Mouse (Mus musculus) liver, embryonic 14.5 days (tissue): ENCODE results near the gene Cenpc1. TPM values are rescaled to one million over a fixed set of nuclear protein-coding genes. Genes with fewer than 3 reads are reported as not detected.

ENCODE experiments used
- ATAC-seq: fragments of 200-750 bp; cut with Nextera tagmentation; 2 replicates; pipeline ENCODE4 v1.8.0; 2017; ENCODE audit warnings: moderate number of reproducible peaks, mild to moderate bottlenecking, moderate library complexity; ENCODE audit not compliant: insufficient read depth
- DNase-seq, 3 experiments: peaks; one replicate each; pipeline ENCODE4 v3.0.0-alpha.2; 2012 to 2013; ENCODE audit warnings: low read depth in 3 of 3, low spot score in 3 of 3
- H3K27ac ChIP-seq: fragments of 300-500 bp; sonication (generic); 2 replicates; pipeline ENCODE4 v1.5.1; 2014; ENCODE audit warnings: moderate library complexity, mild to moderate bottlenecking, control low read depth, inconsistent platforms
- H3K27me3 ChIP-seq: fragments of 300-500 bp; sonication (generic); 2 replicates; pipeline ENCODE4 v1.6.1; 2014; ENCODE audit warnings: mild to moderate bottlenecking, low read length, moderate library complexity; ENCODE audit not compliant: control insufficient read depth, insufficient read depth
- H3K36me3 ChIP-seq: fragments of 300-500 bp; sonication (generic); replicated peaks from 2 replicates; pipeline ENCODE4 v1.6.1; 2014; ENCODE audit warnings: low read depth; ENCODE audit not compliant: control insufficient read depth, insufficient read depth
- H3K4me1 ChIP-seq, 2 experiments: fragments of 200-500 bp in 1 of 2; fragments of 300-500 bp in 1 of 2; sonication (generic) in 1 of 2; replicated peaks; 2 replicates each; pipeline ENCODE4 v1.6.1; 2012 to 2014; ENCODE audit warnings: antibody characterized with exemption in 1 of 2, inconsistent platforms in 1 of 2, low read length in 1 of 2; ENCODE audit not compliant: control insufficient read depth in 2 of 2, insufficient read depth in 2 of 2
- H3K4me2 ChIP-seq: fragments of 300-500 bp; sonication (generic); 2 replicates; pipeline ENCODE4 v1.6.1; 2014; ENCODE audit warnings: low read depth, mild to moderate bottlenecking, control low read depth, moderate library complexity
- H3K4me3 ChIP-seq, 2 experiments: fragments of 200-500 bp in 1 of 2; fragments of 300-500 bp in 1 of 2; sonication (generic) in 1 of 2; 2 replicates each; pipeline ENCODE4 v1.5.1; 2012 to 2014; ENCODE audit warnings: low read depth in 2 of 2, low read length in 2 of 2, mild to moderate bottlenecking in 2 of 2, control low read depth in 1 of 2, inconsistent platforms in 1 of 2, moderate library complexity in 1 of 2; ENCODE audit not compliant: insufficient read depth in 1 of 2
- H3K9ac ChIP-seq: fragments of 300-500 bp; sonication (generic); replicated peaks from 2 replicates; pipeline ENCODE4 v1.6.1; 2014; ENCODE audit warnings: mild to moderate bottlenecking, control low read depth, moderate library complexity
- H3K9me3 ChIP-seq: fragments of 300-500 bp; sonication (generic); 2 replicates; pipeline ENCODE4 v1.6.1; 2016; ENCODE audit warnings: low read length, mixed read lengths; ENCODE audit not compliant: control insufficient read depth
- CTCF ChIP-seq: IDR thresholded peaks from 2 replicates; pipeline ENCODE4 v1.5.1; 2016; ENCODE audit warnings: antibody characterized with exemption, low read depth, control low read depth
- EP300 ChIP-seq: IDR thresholded peaks from 2 replicates; pipeline ENCODE4 v1.6.1; 2016; ENCODE audit warnings: antibody characterized with exemption, low read depth
- WGBS: fragments of 180-500 bp; shearing (Covaris S2); extraction: QIAGEN DNeasy Blood & Tissue Kit; methylation state at CpG from one replicate; pipeline ENCODE4 v1.1.7; 2014; ENCODE audit not compliant: insufficient replicate concordance; 5-methylcytosine and 5-hydroxymethylcytosine counted together
- polyA plus RNA-seq, 2 experiments: library from polyadenylated mRNA; depleted of rRNA in 1 of 2; stranded (reverse) in 1 of 2; unstranded in 1 of 2; fragments of >200 nt; fragmentation: Nextera tagmentation in 1 of 2; extraction: Ambion mirVana in 1 of 2; gene quantifications; 2 replicates each; pipeline versions ENCODE4 v1.2.1 to v1.2.3; 2012 to 2014

The Cenpc1 gene
- polyA plus RNA-seq (2012; rRNA removed) (3.3 and 6.6 TPM in 2 replicates), polyA plus RNA-seq (2014; fragmentation: Nextera tagmentation; extraction: Ambion mirVana) (12.9 and 13.5 TPM in 2 replicates)

- Histone ChIP-seq H3K4me1 (peaks cover 8 to 20% of the 10 kb centered on the region in 2 experiments; a peak in 3 of 4 replicates), H3K36me3 (no peaks in the 10 kb centered on the region), H3K9me3 (no peaks in the 10 kb centered on the region), H3K4me3 (peak within 1 kb of the TSS; percentile 67 to 91), H3K4me2 (peak within 1 kb of the TSS; percentile 74), H3K9ac (peak within 1 kb of the TSS; percentile 82), H3K27ac (peak within 1 kb of the TSS; percentile 92), H3K27me3 (no peaks in the 10 kb centered on the region)
- 0 out of 2 replicates have a peak, but pooled peaks have one; percentile 31 for TF ChIP-seq EP300
- TF ChIP-seq CTCF = no peak
- under 1% methylated on average over 60 of the region's 60 CpGs for WGBS
- peak; percentile 96 to 97 (median 96) for DNase-seq
- ATAC-seq = peak; percentile 91
Measured at GRCm38 (mm10) chr5:86065101-86065875, at the start of gene Cenpc1. TSS of gene Cenpc1 (minus strand) at chr5:86065583.

- ATAC-seq (no peak), DNase-seq (no peak)
- no peak overlapping the region for H3K4me2 ChIP-seq
- H3K27me3 ChIP-seq = no peaks in the 10 kb centered on the region
- no peak overlapping the region for H3K9ac ChIP-seq
- no peaks in the 10 kb centered on the region; the same call in 1 of the 2 replicates for H3K36me3 ChIP-seq
- no peaks in the 10 kb centered on the region for H3K4me1 ChIP-seq
- no peak overlapping the region for H3K27ac ChIP-seq
- 58% methylated on average over 1 of the region's 1 CpGs for WGBS
- no peak overlapping the region for H3K4me3 ChIP-seq
- TF ChIP-seq CTCF = no peak
- TF ChIP-seq EP300 = no peak
- no peaks in the 10 kb centered on the region for H3K9me3 ChIP-seq
Measured at GRCm38 (mm10) chr5:86113997-86114396, 48.6 kb upstream of the Cenpc1 start.

GRCm38 (mm10) chr5:86113037-86113436 is 47.7 kb upstream of the Cenpc1 start:
- H3K27me3 ChIP-seq = no peaks in the 10 kb centered on the region

GRCm38 (mm10) chr5:86111074-86111473 is 45.7 kb upstream of the Cenpc1 start:
- no peak overlapping the region for H3K9ac ChIP-seq
- H3K27ac ChIP-seq = no peak overlapping the region
- H3K36me3 ChIP-seq = no peaks in the 10 kb centered on the region
- no peak overlapping the region for H3K4me2 ChIP-seq
- no peaks in the 10 kb centered on the region for H3K27me3 ChIP-seq
- TF ChIP-seq EP300 (no peak), CTCF (no peak)
- ATAC-seq (no peak), DNase-seq (no peak)
- H3K4me3 ChIP-seq = no peak overlapping the region
- no peaks in the 10 kb centered on the region for H3K9me3 ChIP-seq
- 60% methylated on average over 1 of the region's 1 CpGs for WGBS
- H3K4me1 ChIP-seq = no peaks in the 10 kb centered on the region

More at GRCm38 (mm10) chr5:86113037-86113436, 47.7 kb upstream of the Cenpc1 start:
- no peak overlapping the region for H3K27ac ChIP-seq
- no peak for TF ChIP-seq CTCF
- TF ChIP-seq EP300 = no peak
- DNase-seq (no peak), ATAC-seq (no peak)
- H3K9me3 ChIP-seq = no peaks in the 10 kb centered on the region
- no peaks in the 10 kb centered on the region for H3K4me1 ChIP-seq
- 61% methylated on average over 2 of the region's 2 CpGs for WGBS
- H3K36me3 ChIP-seq = no peaks in the 10 kb centered on the region
- no peak overlapping the region for H3K4me3 ChIP-seq
- H3K9ac ChIP-seq = no peak overlapping the region
- no peak overlapping the region for H3K4me2 ChIP-seq

- Histone ChIP-seq H3K4me3 (no peak overlapping the region), H3K36me3 (no peaks in the 10 kb centered on the region)
- TF ChIP-seq CTCF (no peak), EP300 (no peak)
Measured at GRCm38 (mm10) chr5:86106610-86107009, 41.2 kb upstream of the Cenpc1 start.

More at GRCm38 (mm10) chr5:86106610-86107009, 41.2 kb upstream of the Cenpc1 start:
- no peak for ATAC-seq
- 57% methylated on average over 2 of the region's 2 CpGs for whole genome bisulfite sequencing
- Histone ChIP-seq H3K9me3 (no peaks in the 10 kb centered on the region), H3K4me2 (no peak overlapping the region), H3K9ac (no peak overlapping the region), H3K4me1 (no peaks in the 10 kb centered on the region), H3K27ac (no peak overlapping the region), H3K27me3 (no peaks in the 10 kb centered on the region)
- DNase-seq = no peak
